Mouse (Mus musculus): ENCODE measurements around the gene Polr3e.

- no peak for TF ChIP-seq CTCF (IDR thresholded peaks at IDR 0.05; ENCODE audit: borderline replicate concordance, insufficient read depth, low read length)
- no peak for TF ChIP-seq POLR2A (IDR thresholded peaks at IDR 0.05; ENCODE audit: low read depth, low read length)
These were observed 43.5 kb upstream of the Polr3e start for GRCm38 (mm10) chr7:120874021-120874420.
